Mouse (Mus musculus) urinary bladder, postnatal 25 days (tissue): ENCODE measurements around the gene Traf4.

ENCODE experiments used
- DNase-seq: peaks from one replicate; pipeline ENCODE4 v3.0.0; 2022; ENCODE audit warnings: low spot score

The Traf4 gene

GRCm38 (mm10) chr11:78182961-78183844 lies 17.8 kb upstream of the Traf4 start, which contains the start of gene Rpl23a:
TSS of gene Rpl23a (minus strand) at chr11:78183584.
- DNase-seq, result peak; percentile 67

- no peak for DNase-seq
These were observed 17.1 kb upstream of the Traf4 start for GRCm38 (mm10) chr11:78182450-78182849.

GRCm38 (mm10) chr11:78181830-78182357 lies 16.5 kb upstream of the Traf4 start:
- no peak for DNase-seq

- no peak for DNase-seq
These were observed 14.8 kb upstream of the Traf4 start for GRCm38 (mm10) chr11:78180081-78180761.

GRCm38 (mm10) chr11:78179438-78179999 lies 14.1 kb upstream of the Traf4 start:
- DNase-seq, result no peak

GRCm38 (mm10) chr11:78178859-78179437 lies 13.6 kb upstream of the Traf4 start:
- peak; percentile 47 for DNase-seq

- peak; percentile 87 for DNase-seq
These were observed 12.8 kb upstream of the Traf4 start for GRCm38 (mm10) chr11:78177903-78178858.

GRCm38 (mm10) chr11:78177437-78177836 lies 12.0 kb upstream of the Traf4 start:
- DNase-seq, result no peak

- no peak for DNase-seq
These were observed 11.5 kb upstream of the Traf4 start for GRCm38 (mm10) chr11:78176905-78177331.

- DNase-seq, result peak; percentile 90
These were observed 11.0 kb upstream of the Traf4 start, which contains the start of the genes Nek8 and Tlcd1 for GRCm38 (mm10) chr11:78176402-78176862. TSS of gene Nek8 (minus strand) at chr11:78176675. TSS of gene Tlcd1 (plus strand) at chr11:78176711.

- no peak for DNase-seq
These were observed 10.5 kb upstream of the Traf4 start for GRCm38 (mm10) chr11:78175771-78176401.

- DNase-seq, result no peak
These were observed 9.1 kb upstream of the Traf4 start for GRCm38 (mm10) chr11:78174506-78174905.

- no peak for DNase-seq
These were observed 7.5 kb upstream of the Traf4 start for GRCm38 (mm10) chr11:78172748-78173383.

- DNase-seq, result no peak
These were observed 6.8 kb upstream of the Traf4 start for GRCm38 (mm10) chr11:78172034-78172747.

GRCm38 (mm10) chr11:78171328-78171727 lies 5.9 kb upstream of the Traf4 start:
- no peak for DNase-seq

- DNase-seq, result no peak
These were observed 4.9 kb upstream of the Traf4 start for GRCm38 (mm10) chr11:78170306-78170705.

GRCm38 (mm10) chr11:78168541-78169468 lies 3.4 kb upstream of the Traf4 start:
- no peak for DNase-seq
